Mouse (Mus musculus): ENCODE results near the gene Usp46. TPM values are rescaled to one million over a fixed set of nuclear protein-coding genes. Genes with fewer than 3 reads are reported as not detected.

The Usp46 gene
- 44.2 TPM for polyA plus RNA-seq (2014; fragmentation: Illumina TruSeq; extraction: RNeasy Lipid Tissue Mini Kit (QIAGEN cat#74804); ENCODE audit: low read depth, low replicate concordance)

GRCm38 (mm10) chr5:74067831-74068713, at the start of gene Usp46:
TSS of gene Usp46 (minus strand) at chr5:74068431.

Other genes with a start within 250 kb of the Usp46 start
- 9.9 TPM for gene Rasl11b, start 126.9 kb upstream of the Usp46 start, polyA plus RNA-seq (2014; fragmentation: Illumina TruSeq; extraction: RNeasy Lipid Tissue Mini Kit (QIAGEN cat#74804); ENCODE audit: low read depth, low replicate concordance)

All from kidney, adult 10 weeks (tissue).